Mouse (Mus musculus) Patski (cell line): Measurements from ENCODE around the gene Gm27021. TPM values are rescaled to one million over a fixed set of nuclear protein-coding genes. Genes with fewer than 3 reads are reported as not detected.
A peak's percentile ranks its signal among the peaks of the same experiment; 100 is the strongest.

ENCODE experiments used
- ATAC-seq: fragments of 100-300 bp; one replicate; pipeline ENCODE4 v1.8.0; 2021
- CTCF ChIA-PET: fragments of 350-600 bp; sonication (Branson Sonifier 250); formaldehyde crosslinking; loops from one replicate; lab custom pipeline; 2022; ENCODE audit warnings: inconsistent platforms; lab: Charles Lee
- POLR2A ChIA-PET: fragments of 350-600 bp; sonication (Branson Sonifier 250); formaldehyde crosslinking; loops from one replicate; lab custom pipeline; 2022; ENCODE audit warnings: antibody characterized with exemption, inconsistent platforms; lab: Charles Lee
- DNase-seq: peaks from one replicate; pipeline ENCODE4 v3.0.0-alpha.2; 2011; ENCODE audit warnings: low read depth, low spot score
- H3K27me3 ChIP-seq: fragments of 371-371 bp; one replicate; pipeline ENCODE4 v1.5.1; 2021
- CTCF ChIP-seq: fragments of 100-300 bp; IDR thresholded peaks from one replicate; pipeline ENCODE4 v1.5.1; 2021
- in situ Hi-C: fragments of 300-500 bp; cut with MboI; formaldehyde crosslinking; loops from 3 replicates; pipeline ENCODE4 v1.11.1; 2018; ENCODE audit warnings: low pct_unique_long_range_greater_than_20kb, mixed read lengths
- polyA plus RNA-seq: library from polyadenylated mRNA; unstranded; gene quantifications from one replicate; pipeline ENCODE4 v1.2.3, GENCODE M21; 2021

Gm27021 gene
- polyA plus RNA-seq, 1 experiment from 2014 or later, result 1.4 TPM

GRCm38 (mm10) chr8:120588908-120589771 lies 78.7 kb downstream of the Gm27021 start, which contains the start of gene Gins2:
Gene Gins2, minus strand, starts transcription at chr8:120589304.
- CTCF ChIA-PET, result interaction anchor here (0.8 kb wide), 1 partner anchor 14 kb away, joined by 3 read pairs; no protein-coding TSS in a partner anchor

GRCm38 (mm10) chr8:120585521-120585920 lies 82.4 kb downstream of the Gm27021 start:
- H3K27me3 ChIP-seq, result no peaks in the 10 kb centered on the region
- TF ChIP-seq CTCF, result no peak
- CTCF ChIA-PET, result interaction anchor here (2.1 kb wide), 1 partner anchor 11 kb away, joined by 10 read pairs; no protein-coding TSS in a partner anchor
- in situ Hi-C loops, result no loop called here
- POLR2A ChIA-PET, result no interaction called here
- DNase-seq, result no peak
- ATAC-seq, result no peak

More at GRCm38 (mm10) chr8:120588908-120589771, 78.7 kb downstream of the Gm27021 start, which contains the start of gene Gins2:
- in situ Hi-C loops, result no loop called here
- POLR2A ChIA-PET, result interaction anchor here (1.0 kb wide), 1 partner anchor 121 kb away, joined by 3 read pairs; no protein-coding TSS in a partner anchor
- TF ChIP-seq CTCF, result no peak
- H3K27me3 ChIP-seq, result no peaks in the 10 kb centered on the region
- ATAC-seq (peak; percentile 96), DNase-seq (peak; percentile 96)

DNA sequence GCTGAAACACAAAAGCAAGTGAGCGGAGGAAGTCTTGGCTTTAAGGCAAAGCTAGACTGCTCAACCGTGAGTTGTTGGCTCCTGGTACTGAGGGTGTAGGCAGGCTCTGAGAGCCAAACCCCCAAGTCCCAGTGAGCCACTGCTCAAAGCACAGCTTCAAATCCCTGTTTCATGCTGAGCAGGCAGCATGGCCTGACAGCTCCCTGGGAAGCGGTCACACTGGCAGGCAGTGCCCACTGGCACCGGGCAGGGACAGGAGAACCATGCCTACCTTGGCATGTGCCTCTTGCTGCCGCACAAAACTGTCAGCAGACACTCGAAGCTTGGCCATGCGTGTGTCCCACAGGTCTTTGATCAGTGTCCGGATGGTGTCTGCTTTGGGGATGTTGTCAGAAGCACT lies 86.1 kb downstream of the Gm27021 start:
- no peaks in the 10 kb centered on the region for H3K27me3 ChIP-seq
- DNase-seq (no peak), ATAC-seq (no peak)
- in situ Hi-C loops, result no loop called here
- ChIA-PET POLR2A (no interaction called here), CTCF (interaction anchor here (0.8 to 1.8 kb wide), 3 partner anchors 9 to 14 kb away, joined by 3 to 6 read pairs (median 4); no protein-coding TSS in a partner anchor)
- TF ChIP-seq CTCF, result no peak

DNA sequence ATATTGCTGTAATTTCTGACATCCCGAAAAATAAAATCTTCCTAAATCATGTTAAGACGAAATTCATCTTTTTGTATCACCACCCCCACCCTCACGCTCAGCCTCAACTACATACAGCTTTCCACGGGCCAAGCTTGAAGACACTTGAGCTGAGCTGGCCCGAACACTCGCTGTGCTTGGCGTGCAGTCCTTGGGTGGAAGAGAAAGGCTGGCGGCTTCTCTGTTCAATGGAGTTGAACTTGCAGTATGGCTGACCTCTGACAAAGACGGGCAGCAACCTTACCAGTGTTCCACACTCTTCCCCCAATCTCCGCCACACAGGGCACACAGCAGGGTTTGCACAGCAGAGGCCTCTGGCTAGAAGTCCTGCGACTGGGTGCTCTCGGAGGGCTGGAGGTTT lies 86.5 kb downstream of the Gm27021 start:
- H3K27me3 ChIP-seq, result no peaks in the 10 kb centered on the region
- no peak for TF ChIP-seq CTCF
- ChIA-PET POLR2A (no interaction called here), CTCF (interaction anchor here (0.8 to 1.1 kb wide), 2 partner anchors 11 to 15 kb away, joined by 3 to 4 read pairs; no protein-coding TSS in a partner anchor)
- in situ Hi-C loops, result no loop called here
- no peak for DNase-seq
- no peak for ATAC-seq

DNA sequence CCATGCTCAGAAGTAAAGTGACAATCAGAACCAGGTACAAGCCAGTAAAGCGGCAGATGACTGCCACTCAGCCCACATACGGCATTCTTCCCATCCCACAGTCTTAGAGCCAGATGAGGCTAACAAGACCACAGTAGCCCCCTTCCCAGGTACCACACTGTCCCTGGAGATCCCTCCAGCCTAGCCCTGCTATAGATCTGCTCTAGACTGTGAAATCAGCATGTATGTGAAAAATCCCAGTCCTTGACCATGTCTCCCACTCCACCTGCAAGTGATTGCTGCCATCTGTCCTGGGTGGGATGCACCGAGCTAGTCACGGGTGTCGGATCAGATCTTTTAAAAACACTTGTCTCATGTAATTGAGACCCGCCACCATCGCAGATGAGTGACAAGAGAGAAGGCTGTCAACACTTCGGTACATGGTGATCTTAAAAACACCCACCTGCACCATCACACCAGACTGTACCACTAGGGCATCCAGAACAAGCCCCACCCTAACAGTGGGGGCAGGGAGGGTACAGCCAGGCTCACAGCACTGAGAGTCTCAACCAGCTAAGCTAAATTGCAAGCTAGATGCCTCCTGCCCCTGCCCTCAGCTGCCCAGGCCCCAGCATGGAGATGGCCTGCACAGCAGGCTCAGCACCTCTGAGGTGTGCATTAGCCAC lies 87.4 kb downstream of the Gm27021 start:
- ChIA-PET CTCF (interaction anchor here (2.7 kb wide), 1 partner anchor 10 kb away, joined by 9 read pairs; no protein-coding TSS in a partner anchor), POLR2A (no interaction called here)
- ATAC-seq, result no peak
- in situ Hi-C loops, result no loop called here
- no peaks in the 10 kb centered on the region for H3K27me3 ChIP-seq
- no peak for TF ChIP-seq CTCF
- DNase-seq, result no peak

DNA sequence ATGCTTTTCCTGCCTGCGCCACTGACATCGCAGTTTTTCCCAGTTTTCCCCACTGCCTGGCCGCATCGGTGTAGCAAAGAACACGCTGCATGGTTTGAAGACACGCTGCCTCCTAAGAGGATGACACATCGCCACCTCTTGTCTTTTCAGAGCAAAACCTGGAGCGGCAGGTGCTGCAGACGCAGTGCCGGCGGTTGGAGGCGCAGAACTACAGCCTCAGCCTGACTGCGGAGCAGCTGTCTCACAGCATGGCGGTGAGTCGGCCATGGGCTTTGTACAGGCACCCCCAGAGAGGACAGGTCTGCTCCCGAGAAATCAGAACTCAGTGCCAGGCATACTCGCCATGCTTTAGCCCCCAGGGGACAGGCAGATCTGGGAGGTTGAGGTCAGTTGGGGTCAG lies 90.1 kb downstream of the Gm27021 start:
- no peak for ATAC-seq
- CTCF ChIA-PET, result interaction anchor here (1.9 kb wide), 1 partner anchor 19 kb away, joined by 7 read pairs; no protein-coding TSS in a partner anchor
- H3K27me3 ChIP-seq, result no peaks in the 10 kb centered on the region
- POLR2A ChIA-PET, result no interaction called here
- no peak for DNase-seq
- no peak for TF ChIP-seq CTCF
- in situ Hi-C loops, result no loop called here

- no peak for DNase-seq
- ChIA-PET CTCF (interaction anchor here (1.2 to 1.3 kb wide), 2 partner anchors 21 to 287 kb away, joined by 3 read pairs; no protein-coding TSS in a partner anchor), POLR2A (interaction anchor here (0.6 kb wide), 1 partner anchor 334 kb away, joined by 3 read pairs; no protein-coding TSS in a partner anchor)
- in situ Hi-C loops, result no loop called here
- ATAC-seq, result no peak
- TF ChIP-seq CTCF, result no peak
- H3K27me3 ChIP-seq, result no peaks in the 10 kb centered on the region
These were observed 92.1 kb downstream of the Gm27021 start for GRCm38 (mm10) chr8:120575801-120576200.

DNA sequence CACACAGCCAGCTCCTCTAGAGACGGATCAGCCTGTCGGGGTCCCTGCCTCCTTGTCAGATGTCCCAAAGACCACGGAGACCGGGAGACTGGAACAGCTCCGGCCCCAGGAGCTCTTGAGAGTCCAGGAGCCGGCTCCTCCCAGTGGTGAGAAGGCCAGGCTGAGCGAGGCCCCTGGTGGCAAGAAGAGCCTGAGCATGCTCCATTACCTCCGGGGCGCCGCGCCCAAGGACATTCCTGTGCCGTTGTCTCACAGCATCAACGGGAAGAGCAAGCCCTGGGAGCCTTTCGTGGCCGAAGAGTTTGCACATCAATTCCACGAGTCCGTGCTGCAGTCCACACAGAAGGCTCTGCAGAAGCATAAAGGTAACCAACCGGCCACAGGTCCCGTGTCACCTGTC lies 92.9 kb downstream of the Gm27021 start:
- DNase-seq, result no peak

GRCm38 (mm10) chr8:120573866-120574265 lies 94.0 kb downstream of the Gm27021 start:
- in situ Hi-C loops, result loop anchor here (5.0 kb wide), 1 partner anchor 37 kb away; no protein-coding TSS in a partner anchor
- CTCF ChIA-PET, result interaction anchor here (1.4 kb wide), 2 partner anchors 26 to 247 kb away, joined by 3 to 5 read pairs; no protein-coding TSS in a partner anchor
- no peaks in the 10 kb centered on the region for H3K27me3 ChIP-seq
- ATAC-seq (no peak), DNase-seq (no peak)
- TF ChIP-seq CTCF, result no peak
- POLR2A ChIA-PET, result no interaction called here

More for the DNA sequence above, 92.9 kb downstream of the Gm27021 start:
- in situ Hi-C loops, result loop anchor here (5.0 kb wide), 1 partner anchor 38 kb away; no protein-coding TSS in a partner anchor
- no peak for TF ChIP-seq CTCF
- H3K27me3 ChIP-seq, result no peaks in the 10 kb centered on the region
- ChIA-PET CTCF (interaction anchor here (0.9 to 1.4 kb wide), 4 partner anchors 14 to 287 kb away, joined by 3 to 5 read pairs (median 3); partner anchors contain the start of gene Gins2), POLR2A (interaction anchor here (0.6 kb wide), 2 partner anchors 31 to 74 kb away, joined by 3 to 6 read pairs; no protein-coding TSS in a partner anchor)
- ATAC-seq, result peak; percentile 78

GRCm38 (mm10) chr8:120572534-120572933 lies 95.3 kb downstream of the Gm27021 start:
- no peak for ATAC-seq

More at GRCm38 (mm10) chr8:120572534-120572933, 95.3 kb downstream of the Gm27021 start:
- ChIA-PET POLR2A (no interaction called here), CTCF (interaction anchor here (1.3 to 1.8 kb wide), 2 partner anchors 10 kb away, joined by 5 to 6 read pairs; no protein-coding TSS in a partner anchor)
- no peak for TF ChIP-seq CTCF
- in situ Hi-C loops, result loop anchor here (5.0 kb wide), 1 partner anchor 35 kb away; no protein-coding TSS in a partner anchor
- no peaks in the 10 kb centered on the region for H3K27me3 ChIP-seq
- no peak for DNase-seq
